Mouse (Mus musculus) cerebellum, postnatal 10 days (tissue): ENCODE results near the gene Jup.
"Not testable (repeated sequence)": the region's sequence is repeated elsewhere in the genome, so short reads cannot be mapped to it uniquely, and the experiment has no call there.

Experiments used
- DNase-seq, 2 experiments: peaks; one replicate each; pipeline ENCODE4 v3.0.0; 2021; ENCODE audit warnings: mixed read lengths in 2 of 2

Jup gene

DNA sequence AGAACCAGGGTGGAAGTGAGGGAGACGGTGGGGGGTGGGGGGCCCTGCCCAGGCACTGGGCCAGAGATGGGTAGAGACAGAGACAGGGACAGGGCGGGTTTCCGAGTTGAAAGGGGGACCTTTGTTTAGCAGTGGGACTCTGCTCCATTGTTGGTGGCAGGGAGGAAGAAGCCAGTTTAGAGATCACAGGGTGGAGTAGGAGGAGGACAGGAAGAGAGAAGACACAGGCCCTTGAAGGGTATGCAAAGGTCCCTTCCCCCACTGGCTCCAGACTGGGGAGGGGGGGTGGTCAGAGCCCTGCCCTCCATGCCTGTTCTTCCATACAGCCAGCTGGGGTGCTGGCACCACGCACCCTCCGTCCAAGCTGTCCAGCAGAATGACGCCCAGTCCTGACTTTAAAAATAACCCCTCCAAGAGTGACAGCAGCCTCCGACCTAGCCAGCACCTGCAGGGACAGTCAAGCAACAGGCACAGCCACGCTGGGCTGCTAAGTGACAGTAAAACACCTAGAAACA, 7.6 kb downstream of the Jup start:
- peak; percentile 84 to 90 for DNase-seq

DNA sequence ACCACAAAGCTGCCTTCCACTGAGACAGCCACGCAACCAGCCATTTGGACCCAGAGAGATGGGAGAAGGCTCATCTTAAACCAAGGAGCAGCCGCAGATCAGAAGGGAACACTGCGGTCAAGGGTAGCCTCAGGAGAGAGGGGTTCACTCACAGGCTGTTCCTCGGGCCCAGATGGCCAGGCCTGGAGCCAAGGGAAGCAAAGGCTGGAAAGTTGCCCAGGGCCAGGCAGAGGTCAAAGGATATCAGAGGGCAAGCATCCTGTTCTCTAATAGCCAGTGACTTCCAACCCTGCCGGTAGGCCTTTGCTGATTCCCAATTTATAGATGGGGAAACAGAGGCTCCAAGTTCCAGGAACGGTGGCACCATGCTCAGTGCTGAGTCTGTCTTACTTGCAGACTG, 9.0 kb downstream of the Jup start:
- DNase-seq, result peak; percentile 59 to 62

DNA sequence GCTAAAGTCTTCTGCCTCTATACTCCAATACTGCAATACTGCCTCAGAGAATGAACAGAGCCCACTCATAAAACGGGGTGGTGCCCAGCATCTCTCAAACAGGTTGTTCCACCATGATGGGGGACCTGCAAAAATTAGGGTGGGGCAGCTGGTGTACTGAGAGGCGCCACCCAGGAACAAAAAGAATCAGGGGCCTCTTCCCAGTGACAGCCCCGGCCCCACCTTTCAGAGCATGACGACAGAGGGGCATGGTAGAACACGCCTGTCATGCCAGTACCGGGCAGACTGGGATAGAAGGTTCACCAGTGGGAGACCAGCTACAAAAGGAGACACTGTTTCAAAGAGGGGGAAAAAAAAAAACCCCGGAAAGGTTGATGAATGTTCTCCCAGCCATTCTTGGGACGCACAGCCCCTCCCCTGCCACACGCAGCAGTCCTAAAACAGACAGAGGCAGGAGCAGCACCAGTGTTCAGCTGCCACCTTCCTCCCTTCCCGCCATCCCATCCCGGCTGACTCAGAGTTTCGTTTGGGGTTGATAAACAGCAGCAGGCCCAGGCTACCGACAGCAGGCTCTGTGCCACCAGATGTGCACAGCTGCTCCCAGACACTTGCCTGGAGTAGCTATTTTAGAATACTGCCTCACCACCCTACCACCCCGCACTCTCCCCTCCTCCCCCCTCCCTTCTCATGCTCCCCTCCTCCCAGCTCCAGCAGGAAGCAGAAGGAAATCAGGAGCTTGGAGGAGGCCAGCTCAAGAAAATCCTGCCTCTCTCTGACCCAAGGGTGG, 9.8 kb downstream of the Jup start:
- no peak for DNase-seq

DNA sequence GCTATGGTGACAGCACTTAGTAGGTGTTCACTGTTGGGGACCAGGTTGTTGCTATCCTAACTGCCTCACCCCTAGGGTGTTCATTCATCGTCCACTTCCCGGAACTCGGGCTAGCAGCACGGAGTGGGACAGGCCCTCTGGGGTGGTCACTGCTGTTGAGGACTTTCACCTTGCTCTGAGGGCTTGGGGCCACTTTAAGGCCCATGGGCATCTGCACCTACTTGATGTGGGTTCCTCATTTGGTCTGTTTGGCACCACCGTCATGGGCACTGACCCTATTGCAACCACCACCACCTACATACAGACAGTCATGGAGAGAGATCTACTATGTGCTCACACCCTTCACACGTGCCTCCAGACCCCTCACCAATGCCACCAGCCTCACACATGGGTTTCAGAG, 10.5 kb downstream of the Jup start:
- DNase-seq, result no peak

DNA sequence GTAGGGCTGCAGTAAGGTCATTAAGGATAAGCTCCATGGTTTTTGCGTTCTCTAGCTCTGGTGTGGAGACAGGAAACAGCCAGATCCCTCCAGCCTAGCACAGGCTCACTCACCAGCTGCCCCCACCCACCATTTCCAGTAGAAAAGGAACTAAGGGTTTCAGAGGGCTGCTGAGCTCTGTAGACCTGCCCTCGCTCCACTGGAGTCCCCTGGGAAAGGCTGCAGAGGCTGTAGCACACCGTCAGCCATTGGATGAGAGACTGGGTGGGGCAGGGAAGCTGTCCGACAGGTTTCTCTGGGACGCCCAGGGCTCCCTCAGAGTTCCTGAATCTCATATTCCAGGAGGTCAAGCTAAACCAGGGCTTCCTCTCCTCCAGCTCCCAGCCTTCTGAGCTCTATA, 11.0 kb downstream of the Jup start:
- no peak for DNase-seq

DNA sequence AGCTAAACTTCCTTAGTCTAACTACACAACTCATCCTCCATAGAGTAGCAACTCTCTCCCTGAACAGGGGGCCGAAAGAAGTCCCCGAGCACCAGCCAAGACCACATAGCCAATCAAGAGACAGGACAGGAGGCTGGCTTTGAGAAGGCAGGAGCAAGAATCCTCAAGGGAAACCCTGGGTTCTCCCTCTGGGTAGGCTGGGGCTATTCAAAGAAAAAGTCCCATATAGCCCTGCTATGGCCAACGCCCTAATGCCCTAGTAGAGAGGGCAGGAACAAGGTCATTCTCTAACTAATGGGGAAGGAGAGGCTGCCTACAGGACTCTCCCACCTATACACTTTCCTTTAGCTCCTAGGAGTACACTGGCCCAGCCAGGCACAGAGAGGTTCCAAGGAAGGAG, 12.5 kb downstream of the Jup start:
- DNase-seq, result no peak

DNA sequence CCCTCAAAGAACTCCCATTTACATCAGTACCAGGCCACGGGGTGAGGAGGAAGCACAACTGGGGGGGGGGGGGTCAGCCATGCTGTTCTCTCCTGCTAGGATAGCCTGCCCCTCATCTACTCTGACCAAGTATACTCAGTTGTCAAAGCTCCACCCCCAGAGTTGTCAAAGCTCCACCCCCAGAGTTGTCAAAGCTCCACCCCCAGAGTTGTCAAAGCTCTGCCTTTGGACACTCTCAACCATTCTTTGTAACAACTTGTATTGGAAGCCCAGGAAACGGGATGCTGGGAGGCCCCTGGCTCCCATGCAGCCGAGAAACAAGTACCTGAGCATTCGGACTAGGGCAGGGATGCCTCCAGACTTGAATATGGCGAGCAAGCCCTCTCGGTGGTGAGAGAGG, 14.9 kb downstream of the Jup start:
- DNase-seq, result no peak

DNA sequence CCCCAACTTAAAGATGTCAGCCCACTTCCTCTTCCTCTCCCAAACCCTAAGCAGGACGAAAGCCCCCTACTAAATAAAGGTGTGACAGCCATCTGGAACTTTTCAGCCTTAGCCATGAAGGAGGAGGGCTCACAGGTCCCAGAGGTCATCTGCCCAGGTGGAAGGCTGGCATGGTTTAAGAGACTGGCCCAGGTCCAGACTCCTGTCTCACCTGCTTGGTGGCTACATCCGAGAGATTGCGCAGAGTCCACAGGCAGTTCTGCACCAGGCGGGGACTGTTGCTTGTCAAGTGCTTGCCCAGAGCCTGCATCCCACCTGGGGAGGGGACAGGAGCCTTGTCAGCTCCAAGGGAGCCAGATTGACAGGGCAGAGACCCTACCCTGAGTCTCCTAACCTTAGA, 18.3 kb downstream of the Jup start:
- no peak for DNase-seq

DNA sequence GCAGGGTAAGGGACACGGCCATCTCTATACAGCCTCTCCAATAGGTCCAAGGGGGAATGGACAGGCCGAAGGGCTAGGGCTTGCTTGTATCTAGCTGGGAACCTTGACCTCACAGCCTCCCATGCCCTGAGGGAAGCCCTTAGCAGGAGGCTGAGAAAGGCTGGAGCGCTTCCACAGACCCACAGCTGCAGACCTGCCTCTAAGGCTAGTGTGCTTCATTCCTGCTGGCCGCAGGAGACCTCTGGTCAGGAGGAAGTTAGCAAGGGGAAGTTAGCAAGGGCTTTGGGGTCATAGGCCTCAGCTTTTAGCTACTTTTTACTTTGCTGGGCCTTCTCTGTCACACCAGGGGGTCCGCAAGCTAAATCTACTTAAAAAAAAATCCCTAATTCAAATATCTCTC, 19.1 kb downstream of the Jup start:
- no peak for DNase-seq

DNA sequence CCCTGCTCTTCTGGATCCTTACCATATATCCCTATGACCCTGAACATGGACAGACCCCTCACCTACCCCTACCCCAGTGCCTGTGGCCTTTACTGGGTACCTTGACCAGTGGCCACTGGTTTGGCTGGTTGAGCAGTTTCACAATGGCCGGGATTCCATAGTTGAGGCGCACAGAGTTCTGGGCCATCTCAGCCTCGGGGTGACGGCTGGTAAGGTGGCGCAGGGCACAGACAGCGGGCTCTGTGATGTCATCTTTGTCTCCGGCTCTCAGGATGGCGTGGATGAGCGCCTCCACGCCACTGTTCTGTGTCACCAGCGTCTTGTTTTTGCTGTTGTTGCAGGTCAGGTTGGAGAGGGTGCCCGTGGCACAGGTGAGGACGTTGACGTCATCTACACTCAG, 19.6 kb downstream of the Jup start:
- DNase-seq, result no peak

DNA sequence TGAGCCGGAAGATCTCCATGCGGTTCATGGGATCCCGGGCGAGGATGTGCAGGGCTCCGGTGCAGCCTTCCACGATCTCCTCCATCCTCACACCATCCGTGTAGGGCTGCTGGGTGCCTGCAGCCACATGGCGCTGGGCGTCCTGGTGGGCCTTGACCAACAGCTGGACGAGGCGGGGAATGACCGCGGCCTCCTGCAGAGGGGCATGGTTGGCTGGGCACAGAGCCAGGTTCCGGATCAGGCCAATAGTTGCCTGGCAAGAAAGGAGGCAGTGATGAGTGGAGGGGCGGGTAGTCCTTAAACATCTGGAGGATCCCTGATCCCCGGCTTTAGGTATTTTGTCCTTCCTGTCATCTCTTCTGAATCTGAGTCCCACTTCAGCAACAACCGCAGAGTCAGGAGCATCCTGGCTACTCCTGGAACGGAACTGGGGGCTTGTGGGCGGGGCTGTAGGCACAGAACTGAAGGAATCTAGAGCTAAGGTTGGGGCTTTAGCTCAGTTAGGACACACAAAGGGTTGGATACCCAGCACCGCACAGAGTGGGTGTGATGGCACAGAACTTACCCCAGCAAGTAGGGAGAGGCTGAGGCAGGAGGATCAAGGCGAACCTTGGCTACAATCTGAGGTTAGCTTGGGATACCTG, 20.7 kb downstream of the Jup start:
- no peak for DNase-seq

DNA sequence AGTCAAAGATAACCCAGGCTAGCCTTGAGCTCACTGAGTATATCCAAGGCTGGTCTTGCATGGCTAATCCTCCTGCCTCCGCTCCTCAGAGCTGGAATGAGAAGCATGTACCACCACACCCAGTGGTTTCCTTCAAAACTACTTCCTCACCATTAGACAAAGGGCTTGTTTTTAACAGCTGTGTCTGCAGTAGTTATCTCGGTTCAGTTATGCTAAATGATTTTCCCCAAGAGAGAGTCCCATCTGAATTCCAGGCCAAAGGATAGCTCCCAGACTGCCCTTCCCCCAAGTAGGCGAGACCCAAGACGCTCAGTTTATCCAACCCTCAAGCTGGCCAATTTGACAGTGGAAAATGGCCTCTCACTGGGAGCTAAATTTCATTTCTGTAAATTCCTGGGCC, 21.6 kb downstream of the Jup start:
- DNase-seq, result no peak

DNA sequence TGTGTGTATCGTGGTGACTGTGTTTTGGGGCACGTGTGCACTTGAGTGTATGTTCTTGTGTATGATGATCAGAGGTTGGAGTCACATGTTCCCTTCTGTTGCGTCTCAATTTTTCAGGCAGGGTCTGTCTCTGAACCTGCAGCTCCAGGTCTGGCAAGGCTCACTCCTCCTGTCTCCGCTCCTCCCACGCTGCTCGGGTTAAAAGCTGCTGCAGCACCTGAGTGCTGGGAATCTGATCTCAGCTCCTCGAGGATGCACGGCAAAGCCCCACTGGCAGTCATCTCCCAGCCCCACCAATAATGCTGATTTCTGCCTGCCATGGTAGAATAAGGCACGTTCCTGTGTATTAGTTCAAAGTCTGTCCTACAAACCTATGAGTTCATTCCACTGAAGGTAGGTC, 22.4 kb downstream of the Jup start:
- no peak for DNase-seq

DNA sequence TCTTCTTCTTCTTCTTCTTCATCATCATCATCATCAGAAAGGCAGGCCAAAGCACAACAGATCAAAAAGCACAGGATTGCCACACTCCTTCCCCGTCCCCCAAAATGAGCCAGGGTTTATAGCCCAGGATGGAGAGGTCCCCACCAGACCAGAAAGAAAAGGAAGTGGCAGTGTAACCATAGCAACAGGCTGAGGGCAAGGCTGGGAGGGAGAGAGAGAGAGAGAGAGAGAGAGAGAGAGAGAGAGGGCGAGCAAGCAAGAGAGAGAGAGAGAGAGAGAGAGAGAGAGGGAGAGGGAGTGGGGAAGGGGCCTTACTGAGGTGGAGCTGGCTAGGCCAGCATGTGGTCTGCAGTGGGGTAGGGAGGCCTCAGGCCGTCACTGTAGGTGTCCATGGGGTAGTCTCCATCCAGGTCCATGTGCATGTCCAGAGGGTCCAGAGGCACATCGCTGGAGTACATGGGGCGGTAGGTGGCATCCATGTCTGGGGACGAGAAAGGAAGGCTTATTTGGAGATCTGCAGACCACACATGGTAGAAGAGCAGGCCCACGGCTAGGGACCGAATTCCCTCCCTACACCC, 25.5 kb downstream of the Jup start:
- no peak for DNase-seq

DNA sequence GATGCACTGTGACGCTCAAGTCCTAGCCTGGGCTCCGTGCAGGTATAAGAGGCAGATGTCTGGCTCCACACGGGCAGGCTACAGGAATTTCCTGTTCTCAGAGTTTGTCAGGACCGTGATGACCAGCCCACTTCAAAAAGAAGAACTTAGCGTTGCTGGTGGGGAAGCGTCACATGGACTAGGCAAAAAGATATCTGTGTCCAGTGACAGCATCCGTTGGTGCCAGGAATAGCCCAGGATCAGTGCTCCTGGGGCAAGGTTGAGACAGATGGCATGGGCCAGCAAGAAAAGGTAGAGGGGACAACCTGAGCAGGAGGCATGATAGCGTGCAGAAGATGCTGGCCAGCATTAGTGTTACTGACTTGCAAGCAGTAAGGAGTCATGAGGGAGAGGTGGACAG, 27.7 kb downstream of the Jup start:
- DNase-seq, result no peak

DNA sequence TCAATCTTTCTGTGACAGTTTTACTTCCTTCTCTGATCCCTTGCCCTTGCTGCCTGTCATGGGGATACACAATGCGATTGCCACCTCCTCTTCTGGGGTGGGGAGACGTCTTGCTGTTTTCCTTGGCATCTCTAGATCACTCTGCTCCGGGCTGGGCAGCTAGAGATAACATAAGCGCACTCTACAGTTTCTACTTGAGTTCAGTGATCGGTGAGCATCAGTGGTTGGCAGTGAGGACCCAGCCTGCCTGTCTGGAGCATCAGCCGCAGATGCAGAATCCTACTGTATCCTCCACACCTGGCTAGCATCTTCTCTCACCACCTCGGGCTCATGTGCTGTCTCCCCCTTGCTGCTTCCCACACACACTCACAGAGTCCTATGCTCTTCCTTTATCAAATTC, 28.4 kb downstream of the Jup start:
- DNase-seq, result no peak

DNA sequence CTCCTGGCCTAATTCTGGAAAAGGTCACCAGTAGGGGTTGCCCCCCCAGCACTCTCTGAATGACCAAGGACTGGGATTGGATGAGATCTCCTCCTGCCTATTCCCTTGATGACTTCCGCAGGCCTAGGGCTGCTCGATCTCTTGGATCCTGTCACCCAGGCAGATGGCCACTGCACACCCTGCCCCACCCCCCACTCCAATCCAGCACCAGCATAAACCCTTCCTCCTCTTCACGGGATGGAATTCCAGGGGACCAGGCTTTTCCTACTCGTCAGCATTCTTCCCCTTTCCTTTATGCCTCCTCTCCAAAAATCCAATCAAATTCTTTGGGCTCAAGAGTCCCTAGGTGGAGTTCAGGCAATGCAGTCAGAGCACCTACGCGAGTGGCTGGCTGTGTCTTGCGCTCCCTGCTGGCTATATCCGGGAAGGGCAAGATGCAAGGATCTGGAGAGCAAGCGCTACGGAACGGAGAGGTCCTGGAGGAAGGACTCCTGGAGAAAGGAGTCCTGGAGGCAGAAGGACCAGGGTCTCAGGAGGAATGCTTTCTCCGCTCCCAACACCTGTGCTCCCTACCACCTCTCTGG, 34.5 kb downstream of the Jup start:
- peak; percentile 87 to 89 for DNase-seq

DNA sequence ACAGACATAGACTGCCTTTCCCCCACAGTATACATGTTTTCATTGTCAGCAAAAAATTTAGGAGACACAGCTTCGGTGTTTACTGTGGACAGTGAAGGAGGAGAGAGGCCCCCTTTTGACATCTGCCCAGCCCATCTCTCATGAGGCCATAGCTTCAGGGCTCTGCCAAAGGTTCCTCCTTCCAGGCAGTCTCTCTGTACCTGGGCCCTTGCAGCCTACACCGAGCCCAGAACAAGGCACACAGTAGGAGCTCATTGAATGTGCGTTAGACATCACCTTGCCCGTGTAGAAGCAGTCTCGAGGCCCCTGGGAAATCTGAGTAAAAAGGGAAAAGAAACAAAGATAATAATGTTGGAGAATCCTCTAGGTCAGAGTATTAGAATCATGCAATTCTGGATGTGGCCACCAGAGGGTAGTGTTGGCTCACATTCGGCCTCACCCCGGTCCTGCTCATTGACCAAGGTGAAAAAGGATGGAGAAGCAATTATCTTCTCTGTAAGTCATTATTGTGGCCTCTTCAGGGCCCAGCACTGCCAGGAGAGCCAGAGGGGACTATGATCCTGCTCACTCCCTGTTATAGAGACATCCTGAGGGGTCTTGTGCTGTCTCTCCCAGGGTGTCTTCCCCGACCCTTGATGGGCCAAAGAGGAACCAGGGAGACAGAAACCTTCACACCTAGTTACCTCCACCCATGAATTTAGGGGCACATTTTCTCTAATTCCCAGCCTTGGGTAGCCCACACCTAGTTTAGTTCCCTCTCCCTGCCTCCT, 35.2 kb downstream of the Jup start:
- peak; percentile 87 to 92 for DNase-seq

DNA sequence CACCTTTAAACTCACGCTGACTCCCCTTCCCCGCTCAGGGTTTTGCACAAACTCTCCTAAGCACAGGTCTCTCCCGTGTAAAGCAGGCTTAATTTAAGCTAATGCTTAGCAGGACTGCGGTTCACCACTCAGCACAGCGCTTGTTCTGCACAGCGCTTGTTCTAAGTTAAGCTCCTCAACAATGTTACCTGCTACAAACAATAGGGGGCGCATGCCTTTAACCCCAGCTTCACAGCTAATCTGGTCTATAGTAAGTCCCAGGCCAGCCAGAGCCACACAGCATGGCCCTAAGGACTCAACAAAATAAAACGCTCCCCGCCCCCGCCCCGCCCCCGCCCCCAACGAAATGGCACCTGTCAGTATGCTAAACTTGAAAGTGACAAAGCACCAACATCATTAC, 36.5 kb downstream of the Jup start:
- DNase-seq, result not testable (repeated sequence)

DNA sequence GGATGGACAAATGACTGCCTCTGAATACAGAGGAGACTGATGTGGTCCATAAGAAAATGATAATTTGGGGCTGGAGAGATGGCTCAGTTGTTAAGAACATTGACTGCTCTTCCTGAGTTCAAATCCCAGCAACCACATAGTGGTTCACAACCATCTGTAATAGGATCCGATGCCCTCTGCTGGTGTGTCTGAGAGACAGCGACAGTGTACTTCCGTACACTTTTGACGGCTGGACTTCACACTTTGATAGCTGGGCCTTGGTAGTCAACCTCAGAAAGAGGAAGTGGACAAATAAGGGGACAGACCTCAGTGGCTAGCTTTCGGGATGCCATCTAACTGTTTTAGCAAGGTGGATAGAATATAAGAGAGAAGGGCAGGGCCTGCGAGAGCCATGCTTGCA, 37.4 kb downstream of the Jup start:
- no peak for DNase-seq

DNA sequence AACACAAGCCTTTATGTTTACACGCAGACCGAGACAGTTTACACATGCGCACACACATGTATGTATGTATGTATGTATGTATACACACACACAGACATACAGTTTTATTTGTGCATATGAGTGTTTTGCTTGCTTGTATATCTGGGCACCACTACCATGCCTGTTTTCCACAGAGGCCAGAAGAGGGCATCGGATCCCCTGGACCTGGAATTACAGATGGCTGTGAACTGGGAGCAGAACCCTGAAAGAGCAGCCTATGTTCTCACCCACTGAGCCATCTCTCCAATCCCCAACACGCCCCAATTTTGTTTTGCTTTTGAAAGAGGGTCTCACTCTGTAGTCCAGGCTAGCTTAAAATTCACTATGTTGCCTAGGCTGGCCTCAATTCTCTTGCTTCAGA, 40.2 kb downstream of the Jup start:
- no peak for DNase-seq

DNA sequence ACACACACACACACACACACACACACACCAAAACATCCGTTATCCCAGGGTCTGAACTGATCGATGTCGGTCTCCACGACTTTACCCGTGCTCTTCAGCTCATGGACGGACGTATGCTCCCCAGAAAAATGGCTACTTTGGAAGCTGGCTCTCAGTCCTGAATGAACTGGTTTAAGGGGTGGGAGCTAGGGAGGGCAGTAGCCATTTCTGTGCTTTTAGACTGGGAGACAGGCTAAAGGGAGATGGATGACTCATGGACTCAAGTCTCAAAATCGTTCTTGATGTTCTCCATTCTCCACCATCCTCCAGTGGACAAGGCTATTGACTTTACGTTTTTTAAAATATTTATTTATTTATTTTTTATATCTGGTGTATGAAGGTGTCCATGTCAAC, 40.7 kb downstream of the Jup start:
- DNase-seq, result no peak
